Mouse (Mus musculus): ENCODE measurements around the gene Lhfpl4. TPM values are rescaled to one million over a fixed set of nuclear protein-coding genes. Genes with fewer than 3 reads are reported as not detected.

The Lhfpl4 gene
- total and polyA plus RNA-seq, 2 experiments from 2014 or later = 53.5 to 64.1 TPM

DNA sequence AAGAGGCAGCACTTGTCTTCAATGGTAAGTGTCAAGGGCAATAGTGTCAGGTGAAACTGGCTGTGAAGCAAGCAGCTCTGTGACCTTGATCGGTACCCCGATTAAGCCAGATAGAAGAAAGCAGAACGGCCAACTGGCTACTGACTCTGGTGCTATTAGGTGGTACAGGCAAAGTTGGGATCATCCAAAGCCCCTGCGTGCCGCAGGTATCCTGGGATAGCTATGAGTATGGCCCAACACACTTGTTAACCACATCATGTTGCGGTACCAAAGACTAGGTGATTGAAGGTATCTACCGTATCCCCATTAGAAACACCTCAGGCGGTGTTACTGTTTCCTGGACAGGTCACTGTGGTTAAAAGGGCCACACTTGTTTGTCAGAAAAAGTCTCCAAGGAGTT, 41.1 kb downstream of the Lhfpl4 start:
- no peaks in the 10 kb centered on the region for H3K9me3 ChIP-seq (ENCODE audit: low read length)
- no peak overlapping the region for H3K27ac ChIP-seq (ENCODE audit: low read depth, low read length)
- H3K36me3 ChIP-seq (ENCODE audit: insufficient read depth) = peaks cover 49% of the 10 kb centered on the region
- no peak overlapping the region for H3K9ac ChIP-seq
- DNase-seq (no peak), ATAC-seq (no peak)
- no peak for TF ChIP-seq CTCF (IDR thresholded peaks at IDR 0.05; ENCODE audit: low read depth)
- WGBS = 98% methylated on average over 8 of the region's 8 CpGs
- H3K4me3 ChIP-seq (ENCODE audit: low read depth, low read length) = no peak overlapping the region
- H3K4me2 ChIP-seq (ENCODE audit: low read depth) = no peak overlapping the region
- H3K27me3 ChIP-seq (ENCODE audit: insufficient read depth, low read length) = no peaks in the 10 kb centered on the region
- no peaks in the 10 kb centered on the region for H3K4me1 ChIP-seq (ENCODE audit: insufficient read depth)

GRCm38 (mm10) chr6:113145249-113145648, 49.9 kb downstream of the Lhfpl4 start:
- 97% methylated on average over 4 of the region's 4 CpGs for WGBS
- DNase-seq = no peak

GRCm38 (mm10) chr6:113144764-113145163, 50.4 kb downstream of the Lhfpl4 start:
- Histone ChIP-seq H3K4me2 (ENCODE audit: low read depth) (no peak overlapping the region), H3K27ac (ENCODE audit: low read depth, low read length) (no peak overlapping the region), H3K9ac (no peak overlapping the region), H3K4me3 (ENCODE audit: low read depth, low read length) (no peak overlapping the region), H3K36me3 (ENCODE audit: insufficient read depth) (peaks cover 67% of the 10 kb centered on the region), H3K4me1 (ENCODE audit: insufficient read depth) (no peaks in the 10 kb centered on the region), H3K9me3 (ENCODE audit: low read length) (no peaks in the 10 kb centered on the region), H3K27me3 (ENCODE audit: insufficient read depth, low read length) (no peaks in the 10 kb centered on the region)
- 97% methylated on average over 1 of the region's 1 CpGs for WGBS
- DNase-seq = no peak
- ATAC-seq = no peak
- no peak for TF ChIP-seq CTCF (IDR thresholded peaks at IDR 0.05; ENCODE audit: low read depth)

More at GRCm38 (mm10) chr6:113145249-113145648, 49.9 kb downstream of the Lhfpl4 start:
- no peak for TF ChIP-seq CTCF (IDR thresholded peaks at IDR 0.05; ENCODE audit: low read depth)
- Histone ChIP-seq H3K4me1 (ENCODE audit: insufficient read depth) (no peaks in the 10 kb centered on the region), H3K27me3 (ENCODE audit: insufficient read depth, low read length) (no peaks in the 10 kb centered on the region), H3K4me2 (ENCODE audit: low read depth) (no peak overlapping the region), H3K36me3 (ENCODE audit: insufficient read depth) (peaks cover 71% of the 10 kb centered on the region), H3K9me3 (ENCODE audit: low read length) (no peaks in the 10 kb centered on the region), H3K9ac (no peak overlapping the region), H3K27ac (ENCODE audit: low read depth, low read length) (no peak overlapping the region), H3K4me3 (ENCODE audit: low read depth, low read length) (no peak overlapping the region)
- ATAC-seq = no peak

DNA sequence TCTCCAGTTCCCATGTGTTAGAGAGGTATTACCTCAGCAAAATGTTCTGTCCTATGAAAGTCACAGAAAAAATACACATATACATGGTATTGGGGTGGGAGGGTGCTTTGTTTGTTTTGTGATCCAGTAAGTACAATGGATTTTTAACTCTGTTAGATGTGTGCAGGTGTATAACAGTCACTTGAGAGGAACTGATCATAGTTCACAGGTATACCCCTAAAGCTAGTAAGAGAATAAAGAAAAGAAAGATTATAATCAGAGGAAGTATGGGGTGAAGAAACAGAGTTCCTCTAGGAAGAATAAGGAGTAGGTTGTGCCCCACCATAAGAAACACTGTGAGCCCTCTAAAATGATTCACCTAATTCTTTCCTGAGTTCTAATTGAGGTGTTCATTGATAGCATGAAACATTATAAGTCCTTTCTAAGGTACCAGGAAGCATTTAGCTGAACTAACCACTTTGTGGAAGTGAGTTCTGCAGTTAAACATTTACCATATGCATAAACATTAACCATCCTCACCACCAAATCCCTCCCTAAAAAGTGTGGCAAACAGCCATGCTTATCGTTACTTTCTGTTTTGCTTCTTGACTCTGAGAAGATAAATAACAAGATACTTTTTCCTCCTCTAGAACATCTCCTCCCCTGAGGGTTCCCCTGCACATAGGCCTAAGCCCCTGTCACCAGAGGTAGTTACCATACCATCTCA, 53.6 kb downstream of the Lhfpl4 start:
- H3K4me2 ChIP-seq (ENCODE audit: low read depth) = no peak overlapping the region
- H3K36me3 ChIP-seq (ENCODE audit: insufficient read depth) = peaks cover 62% of the 10 kb centered on the region
- H3K27ac ChIP-seq (ENCODE audit: low read depth, low read length) = no peak overlapping the region
- H3K27me3 ChIP-seq (ENCODE audit: insufficient read depth, low read length) = no peaks in the 10 kb centered on the region
- H3K4me3 ChIP-seq (ENCODE audit: low read depth, low read length) = no peak overlapping the region
- TF ChIP-seq CTCF (IDR thresholded peaks at IDR 0.05; ENCODE audit: low read depth) = no peak
- 77% methylated on average over 1 of the region's 1 CpGs for WGBS
- ATAC-seq = no peak
- no peaks in the 10 kb centered on the region for H3K4me1 ChIP-seq (ENCODE audit: insufficient read depth)
- no peak overlapping the region for H3K9ac ChIP-seq
- DNase-seq = no peak
- no peaks in the 10 kb centered on the region for H3K9me3 ChIP-seq (ENCODE audit: low read length)

GRCm38 (mm10) chr6:113133360-113133759, 61.8 kb downstream of the Lhfpl4 start:
- no peak overlapping the region for H3K27ac ChIP-seq (ENCODE audit: low read depth, low read length)
- TF ChIP-seq CTCF (IDR thresholded peaks at IDR 0.05; ENCODE audit: low read depth) = no peak
- no peak overlapping the region for H3K4me3 ChIP-seq (ENCODE audit: low read depth, low read length)
- WGBS = 75% methylated on average over 2 of the region's 2 CpGs
- no peaks in the 10 kb centered on the region for H3K27me3 ChIP-seq (ENCODE audit: insufficient read depth, low read length)
- DNase-seq (no peak), ATAC-seq (no peak)
- no peak overlapping the region for H3K9ac ChIP-seq
- H3K9me3 ChIP-seq (ENCODE audit: low read length) = no peaks in the 10 kb centered on the region
- no peak overlapping the region for H3K4me2 ChIP-seq (ENCODE audit: low read depth)
- peaks cover 34% of the 10 kb centered on the region for H3K36me3 ChIP-seq (ENCODE audit: insufficient read depth)
- no peaks in the 10 kb centered on the region for H3K4me1 ChIP-seq (ENCODE audit: insufficient read depth)

- Histone ChIP-seq H3K36me3 (ENCODE audit: insufficient read depth) (peaks cover 65% of the 10 kb centered on the region), H3K27me3 (ENCODE audit: insufficient read depth, low read length) (no peaks in the 10 kb centered on the region), H3K9ac (no peak overlapping the region), H3K4me2 (ENCODE audit: low read depth) (no peak overlapping the region), H3K27ac (ENCODE audit: low read depth, low read length) (no peak overlapping the region), H3K9me3 (ENCODE audit: low read length) (no peaks in the 10 kb centered on the region), H3K4me3 (ENCODE audit: low read depth, low read length) (no peak overlapping the region), H3K4me1 (ENCODE audit: insufficient read depth) (no peaks in the 10 kb centered on the region)
- DNase-seq (no peak), ATAC-seq (no peak)
- 96% methylated on average over 10 of the region's 10 CpGs for WGBS
- TF ChIP-seq CTCF (IDR thresholded peaks at IDR 0.05; ENCODE audit: low read depth) = no peak
These were observed 74.4 kb downstream of the Lhfpl4 start for GRCm38 (mm10) chr6:113120806-113121205.

Other genes with a start within 250 kb of the Lhfpl4 start
- 39.4 and 56.7 TPM in 2 replicates for gene Srgap3, start 248.1 kb downstream of the Lhfpl4 start, total RNA-seq (2014; rRNA removed)
- gene Srgap3, start 248.1 kb downstream of the Lhfpl4 start, polyA plus RNA-seq (2015; fragmentation: Nextera tagmentation; extraction: Ambion mirVana) = 13.2 and 21.2 TPM in 2 replicates
- 50.2 and 64.7 TPM in 2 replicates for gene Thumpd3, start 149.2 kb downstream of the Lhfpl4 start, total RNA-seq (2014; rRNA removed)
- gene Thumpd3, start 149.2 kb downstream of the Lhfpl4 start, polyA plus RNA-seq (2015; fragmentation: Nextera tagmentation; extraction: Ambion mirVana) = 47.7 and 48.7 TPM in 2 replicates
- 75.8 and 103 TPM in 2 replicates for gene Setd5, start 118.0 kb downstream of the Lhfpl4 start, total RNA-seq (2014; rRNA removed)
- 30.8 and 48.6 TPM in 2 replicates for gene Setd5, start 118.0 kb downstream of the Lhfpl4 start, polyA plus RNA-seq (2015; fragmentation: Nextera tagmentation; extraction: Ambion mirVana)
- gene Mtmr14, start 42.5 kb upstream of the Lhfpl4 start, total RNA-seq (2014; rRNA removed) = 41.0 and 42.9 TPM in 2 replicates
- 34.1 and 35.0 TPM in 2 replicates for gene Mtmr14, start 42.5 kb upstream of the Lhfpl4 start, polyA plus RNA-seq (2015; fragmentation: Nextera tagmentation; extraction: Ambion mirVana)
- 0.54 and 4.0 TPM in 2 replicates for gene Cpne9, start 86.9 kb upstream of the Lhfpl4 start, total RNA-seq (2014; rRNA removed)
- 1.9 and 4.1 TPM in 2 replicates for gene Cpne9, start 86.9 kb upstream of the Lhfpl4 start, polyA plus RNA-seq (2015; fragmentation: Nextera tagmentation; extraction: Ambion mirVana)
- 27.5 and 30.7 TPM in 2 replicates for gene Brpf1, start 111.8 kb upstream of the Lhfpl4 start, total RNA-seq (2014; rRNA removed)
- 9.8 and 10.9 TPM in 2 replicates for gene Brpf1, start 111.8 kb upstream of the Lhfpl4 start, polyA plus RNA-seq (2015; fragmentation: Nextera tagmentation; extraction: Ambion mirVana)
- gene Ogg1, start 131.6 kb upstream of the Lhfpl4 start, total RNA-seq (2014; rRNA removed) = 11.9 and 13.5 TPM in 2 replicates
- gene Ogg1, start 131.6 kb upstream of the Lhfpl4 start, polyA plus RNA-seq (2015; fragmentation: Nextera tagmentation; extraction: Ambion mirVana) = 10.1 and 10.5 TPM in 2 replicates
- 119 and 131 TPM in 2 replicates for gene Camk1, start 148.6 kb upstream of the Lhfpl4 start, total RNA-seq (2014; rRNA removed)
- 107 and 118 TPM in 2 replicates for gene Camk1, start 148.6 kb upstream of the Lhfpl4 start, polyA plus RNA-seq (2015; fragmentation: Nextera tagmentation; extraction: Ambion mirVana)
- 28.5 and 34.7 TPM in 2 replicates for gene Tada3, start 182.5 kb upstream of the Lhfpl4 start, total RNA-seq (2014; rRNA removed)
- 69.1 and 84.4 TPM in 2 replicates for gene Tada3, start 182.5 kb upstream of the Lhfpl4 start, polyA plus RNA-seq (2015; fragmentation: Nextera tagmentation; extraction: Ambion mirVana)
- gene Arpc4, start 182.7 kb upstream of the Lhfpl4 start, total RNA-seq (2014; rRNA removed) = 219 and 226 TPM in 2 replicates
- gene Arpc4, start 182.7 kb upstream of the Lhfpl4 start, polyA plus RNA-seq (2015; fragmentation: Nextera tagmentation; extraction: Ambion mirVana) = 564 and 565 TPM in 2 replicates
- 12.9 and 14.0 TPM in 2 replicates for gene Ttll3, start 193.9 kb upstream of the Lhfpl4 start, total RNA-seq (2014; rRNA removed)
- gene Ttll3, start 193.9 kb upstream of the Lhfpl4 start, polyA plus RNA-seq (2015; fragmentation: Nextera tagmentation; extraction: Ambion mirVana) = 4.7 and 8.9 TPM in 2 replicates
- gene Rpusd3, start 224.0 kb upstream of the Lhfpl4 start, total RNA-seq (2014; rRNA removed) = 20.5 and 23.5 TPM in 2 replicates
- gene Rpusd3, start 224.0 kb upstream of the Lhfpl4 start, polyA plus RNA-seq (2015; fragmentation: Nextera tagmentation; extraction: Ambion mirVana) = 16.9 and 20.4 TPM in 2 replicates
- gene Cidec, start 240.4 kb upstream of the Lhfpl4 start, total RNA-seq (2014; rRNA removed) = not detected in 2 replicates
- not detected in 2 replicates for gene Cidec, start 240.4 kb upstream of the Lhfpl4 start, polyA plus RNA-seq (2015; fragmentation: Nextera tagmentation; extraction: Ambion mirVana)
- 37.7 and 43.6 TPM in 2 replicates for gene Jagn1, start 247.2 kb upstream of the Lhfpl4 start, total RNA-seq (2014; rRNA removed)
- 61.3 and 81.8 TPM in 2 replicates for gene Jagn1, start 247.2 kb upstream of the Lhfpl4 start, polyA plus RNA-seq (2015; fragmentation: Nextera tagmentation; extraction: Ambion mirVana)